Mouse (Mus musculus): ENCODE measurements around the gene G3bp1.

G3bp1 gene

GRCm38 (mm10) chr11:55545690-55546089 lies 76.2 kb downstream of the G3bp1 start:
- no peak for DNase-seq (ENCODE audit: low read depth, low spot score)

All from A20 (cell line).